ENCODE assay signal across 10 mouse cellular contexts in genomic region chr8:114985996-114986395, GRCm38 (mm10).
DNase-seq lines count a peak whose midpoint lies in the region; ATAC-seq lines count a peak whose summit lies in the region.
"Had no signal": no experiment of that assay in that cellular context is flagged by ENCODE, and none has a peak within 500 bp of the region (broad histone marks: within the 10 kb centered on the region; RNA-seq: fewer than 3 reads in every experiment).

No protein-coding gene starts in this region.

- peak; percentile 23 for DNase-seq in kidney, postnatal 10 days
- no peak for DNase-seq in kidney, adult 11 months
- peak; percentile 64 for DNase-seq in CD4-positive helper T cell, adult 2 months (ENCODE audit: low read depth, low spot score)
- peak; percentile 50 to 56 for DNase-seq in thymus, adult 18-20 months
- no peak for DNase-seq in gastrocnemius, postnatal 25 days
- no peak for DNase-seq in heart, adult 9 months (ENCODE audit: low spot score in 2 of 2)
- DNase-seq in ovary, postnatal 10 days (ENCODE audit: low spot score): no peak
- DNase-seq: cerebellum, adult 8-10 months; kidney, adult 9 months had no signal

- ATAC-seq in hematopoietic stem cell, adult 5-6 weeks (replicated peaks in 1 of 2; ENCODE audit: insufficient read depth in 1 of 2, low FRiP score in 2 of 2, low TSS enrichment in 1 of 2, low read depth in 1 of 2, poor library complexity in 2 of 2, severe bottlenecking in 2 of 2): peak; percentile 92 to 95

Comparison
In these comparisons a context has a peak if more than half of its experiments do, and no peak if none do; other contexts are left out.
1. DNase-seq: peak in kidney, postnatal 10 days (single experiment), CD4-positive helper T cell, adult 2 months (single experiment) and thymus, adult 18-20 months (2 of 2); none in kidney, adult 11 months (single experiment), gastrocnemius, postnatal 25 days (single experiment), heart, adult 9 months (0 of 2) and ovary, postnatal 10 days (single experiment).